Mouse (Mus musculus): ENCODE measurements around the gene Fate1.
"Not testable (repeated sequence)": the region's sequence is repeated elsewhere in the genome, so short reads cannot be mapped to it uniquely, and the experiment has no call there.

The Fate1 gene

GRCm38 (mm10) chrX:71972686-71973085 lies at the start of gene Fate1:
Fate1 (plus strand) TSS chrX:71972986.
- no peak for DNase-seq (ENCODE audit: low spot score)

GRCm38 (mm10) chrX:71946631-71947030 lies 26.2 kb upstream of the Fate1 start:
- no peak for DNase-seq (ENCODE audit: low spot score)

GRCm38 (mm10) chrX:71958366-71958765 lies 14.4 kb upstream of the Fate1 start:
- no peak for DNase-seq (ENCODE audit: low spot score)

- DNase-seq (ENCODE audit: low spot score): peak; percentile 43
Observed at GRCm38 (mm10) chrX:71962073-71963051, 10.4 kb upstream of the Fate1 start, which contains the start of gene Prrg3. Prrg3 (plus strand) TSS chrX:71962624.

- DNase-seq (ENCODE audit: low spot score): no peak
Observed at GRCm38 (mm10) chrX:71963275-71963912, 9.4 kb upstream of the Fate1 start.

GRCm38 (mm10) chrX:71968216-71968615 lies 4.6 kb upstream of the Fate1 start:
- DNase-seq (ENCODE audit: low spot score): no peak

- DNase-seq (ENCODE audit: low spot score): no peak
Observed at GRCm38 (mm10) chrX:71968816-71969215, 4.0 kb upstream of the Fate1 start.

GRCm38 (mm10) chrX:71971325-71971724 lies 1.5 kb upstream of the Fate1 start:
- no peak for DNase-seq (ENCODE audit: low spot score)

GRCm38 (mm10) chrX:71977681-71978080 lies 4.9 kb downstream of the Fate1 start:
- DNase-seq (ENCODE audit: low spot score): not testable (repeated sequence)

- no peak for DNase-seq (ENCODE audit: low spot score)
Observed at GRCm38 (mm10) chrX:71980443-71980842, 7.7 kb downstream of the Fate1 start.

GRCm38 (mm10) chrX:71981322-71981721 lies 8.5 kb downstream of the Fate1 start:
- DNase-seq (ENCODE audit: low spot score): no peak

GRCm38 (mm10) chrX:71983205-71983604 lies 10.4 kb downstream of the Fate1 start:
- DNase-seq (ENCODE audit: low spot score): no peak

- no peak for DNase-seq (ENCODE audit: low spot score)
Observed at GRCm38 (mm10) chrX:71983775-71984174, 11.0 kb downstream of the Fate1 start.

- no peak for DNase-seq (ENCODE audit: low spot score)
Observed at GRCm38 (mm10) chrX:71991549-71991948, 18.8 kb downstream of the Fate1 start, which contains the start of gene Cnga2. Cnga2 (plus strand) TSS chrX:71991849.

GRCm38 (mm10) chrX:71995972-71996371 lies 23.2 kb downstream of the Fate1 start:
- DNase-seq (ENCODE audit: low spot score): no peak

GRCm38 (mm10) chrX:72009930-72010329 lies 37.1 kb downstream of the Fate1 start:
- no peak for DNase-seq (ENCODE audit: low spot score)

GRCm38 (mm10) chrX:72012236-72012635 lies 39.5 kb downstream of the Fate1 start:
- no peak for DNase-seq (ENCODE audit: low spot score)

GRCm38 (mm10) chrX:72012804-72013203 lies 40.0 kb downstream of the Fate1 start:
- no peak for DNase-seq (ENCODE audit: low spot score)

- no peak for DNase-seq (ENCODE audit: low spot score)
Observed at GRCm38 (mm10) chrX:72022241-72022640, 49.5 kb downstream of the Fate1 start.

- DNase-seq (ENCODE audit: low spot score): no peak
Observed at GRCm38 (mm10) chrX:72022750-72023398, 50.1 kb downstream of the Fate1 start.

- no peak for DNase-seq (ENCODE audit: low spot score)
Observed at GRCm38 (mm10) chrX:72023542-72023941, 50.8 kb downstream of the Fate1 start.
